Mouse (Mus musculus) bone marrow macrophage, adult 2 months (primary cell): ENCODE measurements around the gene Grm5.

ENCODE experiments used
- CTCF ChIP-seq: IDR thresholded peaks from 2 replicates; pipeline ENCODE4 v1.5.1; 2012; ENCODE audit warnings: low read depth, mild to moderate bottlenecking, low read length, moderate library complexity
- POLR2A ChIP-seq: IDR thresholded peaks from 2 replicates; pipeline ENCODE4 v1.6.1; 2012; ENCODE audit warnings: mild to moderate bottlenecking, low read depth, low read length, borderline replicate concordance

DNA sequence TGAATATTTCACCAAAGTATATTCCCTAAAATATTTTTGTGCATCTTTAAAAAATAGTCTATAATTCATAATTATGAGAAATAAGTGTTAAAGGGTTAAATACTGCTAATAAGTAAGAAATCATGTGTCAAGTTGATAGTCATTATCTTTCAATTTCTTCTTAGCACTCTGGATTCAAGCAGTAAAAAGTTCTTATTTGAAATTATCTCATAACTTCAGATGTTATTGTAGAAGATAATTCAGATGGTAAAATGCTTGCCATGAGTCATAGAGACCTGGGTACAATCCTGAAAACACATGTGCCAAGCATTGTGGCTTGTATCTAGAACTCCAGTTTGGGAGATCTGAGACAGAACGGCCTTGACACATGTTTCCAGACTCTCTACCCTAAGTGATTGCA, 254.6 kb downstream of the Grm5 start:
- TF ChIP-seq POLR2A = no peak
- TF ChIP-seq CTCF = no peak
